Mouse (Mus musculus) CD4-positive helper T cell, adult 2 months (primary cell): ENCODE results near the gene Fam129b.

Experiments used
- DNase-seq: peaks from one replicate; pipeline ENCODE4 v3.0.0-alpha.2; 2012; ENCODE audit warnings: low read depth, missing footprints, low spot score

Fam129b gene

GRCm38 (mm10) chr2:32891278-32891677 lies 15.4 kb downstream of the Fam129b start:
- no peak for DNase-seq

- no peak for DNase-seq
Measured at GRCm38 (mm10) chr2:32892490-32892889, 16.6 kb downstream of the Fam129b start.

- DNase-seq, result no peak
Measured at GRCm38 (mm10) chr2:32894097-32894496, 18.2 kb downstream of the Fam129b start.

GRCm38 (mm10) chr2:32895606-32896106 lies 19.7 kb downstream of the Fam129b start:
- no peak for DNase-seq

- DNase-seq, result no peak
Measured at GRCm38 (mm10) chr2:32896507-32897147, 20.7 kb downstream of the Fam129b start.

- no peak for DNase-seq
Measured at GRCm38 (mm10) chr2:32898983-32899382, 23.1 kb downstream of the Fam129b start.

GRCm38 (mm10) chr2:32902126-32902525 lies 26.2 kb downstream of the Fam129b start:
- no peak for DNase-seq

GRCm38 (mm10) chr2:32903470-32903869 lies 27.6 kb downstream of the Fam129b start:
- DNase-seq, result no peak

GRCm38 (mm10) chr2:32904637-32905036 lies 28.7 kb downstream of the Fam129b start:
- no peak for DNase-seq

- no peak for DNase-seq
Measured at GRCm38 (mm10) chr2:32905297-32905696, 29.4 kb downstream of the Fam129b start.

- no peak for DNase-seq
Measured at GRCm38 (mm10) chr2:32907442-32907841, 31.5 kb downstream of the Fam129b start.

- no peak for DNase-seq
Measured at GRCm38 (mm10) chr2:32908272-32908671, 32.4 kb downstream of the Fam129b start.

GRCm38 (mm10) chr2:32908796-32909195 lies 32.9 kb downstream of the Fam129b start:
- no peak for DNase-seq

- no peak for DNase-seq
Measured at GRCm38 (mm10) chr2:32911639-32912182, 35.8 kb downstream of the Fam129b start.

GRCm38 (mm10) chr2:32912210-32912804 lies 36.4 kb downstream of the Fam129b start:
- peak; percentile 85 for DNase-seq

- DNase-seq, result no peak
Measured at GRCm38 (mm10) chr2:32914362-32914761, 38.4 kb downstream of the Fam129b start.

- DNase-seq, result no peak
Measured at GRCm38 (mm10) chr2:32914896-32915295, 39.0 kb downstream of the Fam129b start.

- DNase-seq, result peak; percentile 90
Measured at GRCm38 (mm10) chr2:32917526-32917925, 41.6 kb downstream of the Fam129b start.

GRCm38 (mm10) chr2:32918391-32918790 lies 42.5 kb downstream of the Fam129b start:
- no peak for DNase-seq

GRCm38 (mm10) chr2:32921235-32921634 lies 45.3 kb downstream of the Fam129b start:
- DNase-seq, result peak; percentile 49

GRCm38 (mm10) chr2:32921801-32922380 lies 46.0 kb downstream of the Fam129b start:
- DNase-seq, result no peak

- DNase-seq, result no peak
Measured at GRCm38 (mm10) chr2:32922564-32922963, 46.6 kb downstream of the Fam129b start.
